Mouse (Mus musculus) heart, embryonic 11.5 days (tissue): ENCODE measurements around the gene Tex26. TPM values are rescaled to one million over a fixed set of nuclear protein-coding genes. Genes with fewer than 3 reads are reported as not detected.

Experiments used
- ATAC-seq: fragments of 200-750 bp; cut with Nextera tagmentation; replicated peaks from 2 replicates; pipeline ENCODE4 v1.8.0; 2017; ENCODE audit warnings: moderate library complexity; ENCODE audit not compliant: insufficient number of reproducible peaks, low FRiP score, low TSS enrichment
- H3K27ac ChIP-seq: fragments of 300-500 bp; sonication (generic); 2 replicates; pipeline ENCODE4 v1.5.1; 2014; ENCODE audit warnings: mild to moderate bottlenecking, low read depth, low read length
- H3K27me3 ChIP-seq: fragments of 300-500 bp; sonication (generic); 2 replicates; pipeline ENCODE4 v1.6.1; 2014; ENCODE audit warnings: mild to moderate bottlenecking, low read length, mixed read lengths; ENCODE audit not compliant: control insufficient read depth, insufficient read depth
- H3K36me3 ChIP-seq: fragments of 300-500 bp; sonication (generic); 2 replicates; pipeline ENCODE4 v1.6.1; 2014; ENCODE audit warnings: mild to moderate bottlenecking, low read length, moderate library complexity, mixed read lengths; ENCODE audit not compliant: control insufficient read depth, insufficient read depth
- H3K4me1 ChIP-seq: fragments of 300-500 bp; sonication (generic); 2 replicates; pipeline ENCODE4 v1.6.1; 2014; ENCODE audit warnings: low read length; ENCODE audit not compliant: control insufficient read depth, insufficient read depth
- H3K4me2 ChIP-seq: fragments of 300-500 bp; sonication (generic); 2 replicates; pipeline ENCODE4 v1.6.1; 2014; ENCODE audit warnings: mild to moderate bottlenecking, moderate library complexity
- H3K4me3 ChIP-seq: fragments of 300-500 bp; sonication (generic); 2 replicates; pipeline ENCODE4 v1.5.1; 2014; ENCODE audit warnings: low read depth, low read length
- H3K9ac ChIP-seq: fragments of 300-500 bp; sonication (generic); 2 replicates; pipeline ENCODE4 v1.6.1; 2014; ENCODE audit warnings: mild to moderate bottlenecking, low read depth, low read length, moderate library complexity
- H3K9me3 ChIP-seq: fragments of 300-500 bp; sonication (generic); replicated peaks from 2 replicates; pipeline ENCODE4 v1.6.1; 2016; ENCODE audit warnings: low read length; ENCODE audit not compliant: control insufficient read depth
- WGBS: fragments of 180-500 bp; shearing (Covaris S2); extraction: QIAGEN DNeasy Blood & Tissue Kit; methylation state at CpG from one replicate; pipeline ENCODE4 v1.1.7; 2014; ENCODE audit not compliant: insufficient replicate concordance; 5-methylcytosine and 5-hydroxymethylcytosine counted together
- polyA plus RNA-seq: library from polyadenylated mRNA; unstranded; fragments of >200 nt; fragmentation: Nextera tagmentation; extraction: Ambion mirVana; gene quantifications from 2 replicates; pipeline ENCODE4 v1.2.1, GENCODE M21; 2014

Gene Tex26
- polyA plus RNA-seq, 1 experiment from 2014 or later, result 0.57 TPM

DNA sequence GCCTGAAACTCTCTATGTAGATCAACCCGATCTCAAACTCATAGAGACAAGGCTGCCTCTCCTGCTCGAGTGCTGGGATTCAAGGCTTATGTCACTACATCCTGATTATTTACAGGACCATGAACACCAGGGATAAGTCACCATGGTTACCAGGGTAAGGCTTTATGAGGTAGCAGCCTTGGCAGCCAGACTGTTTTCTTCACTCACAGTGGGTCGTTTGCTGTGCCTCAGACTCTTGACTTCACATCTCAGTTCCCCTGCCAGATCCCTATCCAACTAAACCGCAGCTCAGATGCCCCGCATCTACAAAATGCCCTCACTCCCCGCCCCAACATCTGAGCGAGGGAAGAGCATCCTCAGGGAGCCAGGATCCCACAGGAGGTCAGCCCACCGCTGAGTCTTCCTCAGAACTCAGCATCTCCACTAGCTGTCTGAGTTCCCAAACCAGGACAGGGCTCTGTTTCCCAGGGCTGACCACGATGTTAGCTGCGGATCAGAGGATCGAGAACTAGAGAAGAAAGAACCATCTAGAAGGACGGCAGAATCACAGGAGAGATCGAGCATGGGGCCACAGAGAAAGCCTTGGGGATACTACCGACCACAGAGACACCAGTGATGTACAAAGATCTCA is 2.3 kb downstream of the Tex26 start:
- no peak overlapping the region for H3K27ac ChIP-seq
- 0 out of 2 replicates have a peak, but pooled peaks cover 4% of the 10 kb centered on the region for H3K4me1 ChIP-seq
- no peak overlapping the region for H3K9ac ChIP-seq
- no peaks in the 10 kb centered on the region for H3K9me3 ChIP-seq
- ATAC-seq, result no peak
- H3K27me3 ChIP-seq, result no peaks in the 10 kb centered on the region
- H3K36me3 ChIP-seq, result no peaks in the 10 kb centered on the region
- H3K4me2 ChIP-seq, result no peak overlapping the region
- 52% methylated on average over 14 of the region's 14 CpGs for WGBS
- H3K4me3 ChIP-seq, result no peak overlapping the region

DNA sequence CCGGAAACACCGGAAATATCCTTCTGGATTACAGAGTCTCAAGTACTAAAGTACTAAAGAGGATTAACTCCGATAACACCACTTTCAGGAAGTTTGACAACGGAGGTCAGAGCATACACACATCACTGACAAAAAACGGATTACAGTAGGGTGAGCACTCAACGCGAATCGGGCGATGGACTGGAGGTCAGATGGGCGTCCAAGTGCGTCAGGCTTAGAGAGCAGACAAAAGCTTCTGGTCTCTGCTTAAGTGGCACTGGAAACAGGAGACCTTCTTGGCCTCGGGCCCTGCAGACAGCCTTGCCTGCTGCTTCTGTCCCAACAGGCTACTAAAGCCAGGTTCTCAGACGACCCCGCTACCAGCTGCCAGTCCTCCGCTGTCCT is 2.8 kb downstream of the Tex26 start:
- no peak for ATAC-seq
- Histone ChIP-seq H3K9ac (no peak overlapping the region), H3K27me3 (no peaks in the 10 kb centered on the region), H3K4me2 (no peak overlapping the region), H3K4me3 (no peak overlapping the region), H3K4me1 (0 out of 2 replicates have a peak, but pooled peaks cover 4% of the 10 kb centered on the region), H3K36me3 (no peaks in the 10 kb centered on the region), H3K9me3 (no peaks in the 10 kb centered on the region), H3K27ac (no peak overlapping the region)
- WGBS, result 67% methylated on average over 15 of the region's 15 CpGs

DNA sequence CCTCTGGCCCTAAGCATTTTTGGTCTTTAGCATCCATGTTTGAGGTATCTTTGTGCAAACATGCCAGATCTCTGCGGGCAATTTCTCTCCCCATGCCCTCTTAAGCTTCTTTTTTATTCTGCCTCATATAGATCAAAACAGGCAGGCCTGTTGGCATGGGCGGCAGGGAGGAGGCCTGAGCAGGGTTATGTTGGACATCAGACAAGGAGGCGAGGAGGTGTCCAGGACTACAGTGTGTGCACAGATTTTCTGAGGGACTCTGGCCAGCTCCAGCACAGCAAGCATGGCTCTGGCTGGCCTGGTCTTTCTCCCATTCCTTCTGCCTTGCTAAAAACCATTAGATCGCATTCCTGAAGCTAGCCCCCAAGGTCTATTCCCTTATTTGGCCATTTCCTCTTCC is 5.0 kb downstream of the Tex26 start:
- WGBS, result 59% methylated on average over 4 of the region's 4 CpGs
- Histone ChIP-seq H3K27ac (no peak overlapping the region), H3K9ac (no peak overlapping the region), H3K36me3 (no peaks in the 10 kb centered on the region), H3K4me1 (0 out of 2 replicates have a peak, but pooled peaks cover 4% of the 10 kb centered on the region), H3K4me3 (no peak overlapping the region), H3K27me3 (no peaks in the 10 kb centered on the region), H3K4me2 (no peak overlapping the region), H3K9me3 (no peaks in the 10 kb centered on the region)
- no peak for ATAC-seq

DNA sequence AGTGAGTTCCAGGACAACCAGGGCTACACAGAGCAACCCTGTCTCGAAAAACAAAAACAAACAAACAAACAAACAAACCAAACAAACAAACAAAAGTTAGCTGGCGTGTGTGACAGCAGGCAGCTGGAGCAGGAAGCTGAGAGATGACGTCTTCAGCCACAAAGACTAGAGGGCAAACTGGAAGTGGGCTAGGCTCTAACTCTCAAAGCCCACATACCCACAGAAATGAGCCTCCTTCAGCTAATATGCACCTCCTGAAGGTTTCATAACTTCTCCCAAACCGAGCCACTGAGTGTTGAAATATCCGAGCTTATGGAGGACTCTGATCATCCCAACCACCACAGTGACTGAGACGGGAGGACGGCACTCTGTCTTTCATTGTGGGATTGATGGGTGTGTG is 7.0 kb downstream of the Tex26 start:
- Histone ChIP-seq H3K27ac (no peak overlapping the region), H3K27me3 (no peaks in the 10 kb centered on the region), H3K9me3 (no peaks in the 10 kb centered on the region), H3K4me3 (no peak overlapping the region), H3K36me3 (no peaks in the 10 kb centered on the region), H3K9ac (no peak overlapping the region), H3K4me2 (no peak overlapping the region), H3K4me1 (no peaks in the 10 kb centered on the region)
- no peak for ATAC-seq
- WGBS, result 81% methylated on average over 7 of the region's 7 CpGs

DNA sequence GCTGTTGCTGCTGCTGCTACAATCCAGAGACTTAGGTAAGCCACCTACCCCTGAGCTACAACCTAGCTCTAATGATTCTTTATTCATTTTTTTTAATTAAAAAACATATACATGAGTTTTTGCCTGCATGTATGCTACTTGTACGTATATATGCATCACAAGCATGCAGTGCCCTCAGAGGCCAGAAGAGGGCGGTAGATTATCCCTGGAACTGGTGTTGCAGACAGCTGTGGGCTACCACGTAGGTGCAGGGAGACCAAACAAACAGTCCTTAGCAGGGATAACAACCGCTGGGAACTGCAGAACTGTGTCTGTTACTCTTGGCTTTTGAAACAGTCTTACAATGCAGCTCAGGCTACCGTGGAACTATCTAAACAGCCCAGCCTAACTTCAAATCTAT is 8.3 kb downstream of the Tex26 start:
- ATAC-seq, result no peak
- no peak overlapping the region for H3K4me3 ChIP-seq
- 78% methylated on average over 5 of the region's 5 CpGs for WGBS
- H3K36me3 ChIP-seq, result no peaks in the 10 kb centered on the region
- no peak overlapping the region for H3K27ac ChIP-seq
- H3K4me1 ChIP-seq, result no peaks in the 10 kb centered on the region
- no peaks in the 10 kb centered on the region for H3K9me3 ChIP-seq
- H3K27me3 ChIP-seq, result no peaks in the 10 kb centered on the region
- no peak overlapping the region for H3K9ac ChIP-seq
- no peak overlapping the region for H3K4me2 ChIP-seq

DNA sequence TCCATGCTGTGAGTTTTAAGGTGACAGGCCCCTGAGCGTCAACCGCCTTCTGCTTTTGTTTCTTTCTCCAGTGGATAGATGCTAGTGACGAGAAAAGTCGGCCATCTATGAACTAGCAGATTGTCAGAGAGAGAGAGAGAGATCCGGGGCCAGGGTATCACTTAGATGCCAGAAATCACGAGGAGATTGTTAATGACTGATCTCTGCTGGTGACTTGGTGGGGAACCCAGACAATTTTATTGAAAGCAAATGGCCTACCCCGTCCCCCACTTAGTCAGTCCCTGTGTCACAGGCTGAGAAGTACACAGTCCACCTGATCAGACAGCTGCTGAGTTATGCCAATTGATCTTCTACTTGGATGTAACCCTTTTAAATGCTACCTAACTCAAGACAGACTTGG is 9.9 kb downstream of the Tex26 start:
- no peak overlapping the region for H3K4me2 ChIP-seq
- H3K36me3 ChIP-seq, result no peaks in the 10 kb centered on the region
- 80% methylated on average over 7 of the region's 7 CpGs for WGBS
- no peaks in the 10 kb centered on the region for H3K9me3 ChIP-seq
- no peak overlapping the region for H3K9ac ChIP-seq
- no peak for ATAC-seq
- H3K27me3 ChIP-seq, result no peaks in the 10 kb centered on the region
- H3K27ac ChIP-seq, result no peak overlapping the region
- H3K4me1 ChIP-seq, result no peaks in the 10 kb centered on the region
- no peak overlapping the region for H3K4me3 ChIP-seq

DNA sequence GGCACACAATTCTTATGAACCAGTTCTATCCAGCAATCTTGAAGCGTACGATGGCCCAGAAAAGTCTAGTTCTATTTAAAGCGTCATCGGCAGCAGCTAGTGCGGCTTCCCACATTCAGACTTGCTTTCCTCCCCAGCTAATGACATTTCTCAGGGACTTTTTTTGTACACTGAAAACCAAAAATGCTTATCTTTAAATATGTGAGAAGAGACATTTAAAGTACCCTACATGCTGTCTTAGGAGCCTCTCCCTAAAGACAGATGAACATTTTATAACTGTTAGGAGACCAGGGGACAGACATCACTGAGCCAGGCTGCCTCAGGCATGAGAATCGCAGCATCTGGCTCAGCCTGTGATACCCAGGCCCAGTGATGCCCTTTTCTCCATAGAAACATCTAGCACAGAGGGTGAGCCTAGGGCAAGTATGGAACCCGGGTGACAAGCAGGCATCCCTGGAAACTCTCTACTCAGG is 11.8 kb downstream of the Tex26 start:
- Histone ChIP-seq H3K27me3 (no peaks in the 10 kb centered on the region), H3K9me3 (no peaks in the 10 kb centered on the region), H3K27ac (no peak overlapping the region), H3K4me1 (no peaks in the 10 kb centered on the region), H3K4me2 (no peak overlapping the region), H3K36me3 (no peaks in the 10 kb centered on the region), H3K9ac (no peak overlapping the region), H3K4me3 (no peak overlapping the region)
- WGBS, result 57% methylated on average over 7 of the region's 7 CpGs
- ATAC-seq, result no peak

DNA sequence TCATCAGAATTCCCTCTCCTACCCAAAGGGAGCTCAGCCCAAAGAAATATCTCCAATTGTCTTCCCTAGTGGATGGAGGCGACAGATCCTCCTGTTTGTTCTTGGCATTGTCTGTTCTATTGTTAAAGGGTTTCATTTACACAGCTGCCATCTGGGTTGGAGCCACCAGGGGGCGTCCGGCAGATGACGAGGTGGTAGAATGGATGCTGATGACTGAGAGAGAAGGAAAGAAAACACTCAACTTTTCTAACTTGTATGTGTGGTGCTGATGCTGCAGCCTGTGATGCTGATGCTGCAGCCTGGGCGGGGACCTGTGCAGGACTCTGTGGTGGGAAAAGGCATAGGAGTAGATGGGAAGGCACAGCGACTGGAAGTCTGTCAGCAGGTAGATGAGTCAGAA is 14.8 kb downstream of the Tex26 start:
- no peak for ATAC-seq
- Histone ChIP-seq H3K4me2 (no peak overlapping the region), H3K9me3 (no peaks in the 10 kb centered on the region), H3K9ac (no peak overlapping the region), H3K27ac (no peak overlapping the region), H3K36me3 (no peaks in the 10 kb centered on the region), H3K4me1 (no peaks in the 10 kb centered on the region), H3K4me3 (no peak overlapping the region), H3K27me3 (no peaks in the 10 kb centered on the region)
- WGBS, result 27% methylated on average over 6 of the region's 6 CpGs

DNA sequence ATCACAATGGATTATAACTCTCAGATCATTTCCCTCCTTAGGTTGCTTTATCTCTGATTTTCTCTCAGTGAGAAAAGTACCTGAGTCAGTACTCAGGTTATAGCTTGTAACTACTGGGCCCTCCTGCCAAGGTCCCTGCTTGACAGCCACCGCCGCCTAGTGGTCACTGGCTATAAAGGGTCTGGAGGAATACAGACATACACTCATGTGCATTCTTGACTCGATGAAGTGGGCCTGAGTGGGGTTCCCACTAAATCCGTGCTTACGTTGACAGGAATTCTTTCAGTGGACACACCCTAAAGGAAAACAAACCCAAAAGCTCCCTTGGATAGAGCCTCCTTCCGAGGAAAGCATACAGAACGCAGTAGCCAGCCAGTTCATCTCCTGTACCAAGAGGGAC is 17.1 kb downstream of the Tex26 start:
- no peaks in the 10 kb centered on the region for H3K27me3 ChIP-seq
- H3K4me3 ChIP-seq, result no peak overlapping the region
- 82% methylated on average over 7 of the region's 7 CpGs for WGBS
- no peaks in the 10 kb centered on the region for H3K9me3 ChIP-seq
- H3K36me3 ChIP-seq, result no peaks in the 10 kb centered on the region
- H3K4me1 ChIP-seq, result no peaks in the 10 kb centered on the region
- H3K4me2 ChIP-seq, result no peak overlapping the region
- no peak overlapping the region for H3K9ac ChIP-seq
- ATAC-seq, result no peak
- H3K27ac ChIP-seq, result no peak overlapping the region
